Mouse (Mus musculus) mesoderm, embryonic 11.5 days (tissue): Measurements from ENCODE around the gene Pde4d.
A peak's percentile ranks its signal among the peaks of the same experiment; 100 is the strongest.

Source experiments
- DNase-seq: peaks from one replicate; pipeline ENCODE4 v3.0.0-alpha.2; 2012; ENCODE audit warnings: low read depth, low spot score

Gene Pde4d

DNA sequence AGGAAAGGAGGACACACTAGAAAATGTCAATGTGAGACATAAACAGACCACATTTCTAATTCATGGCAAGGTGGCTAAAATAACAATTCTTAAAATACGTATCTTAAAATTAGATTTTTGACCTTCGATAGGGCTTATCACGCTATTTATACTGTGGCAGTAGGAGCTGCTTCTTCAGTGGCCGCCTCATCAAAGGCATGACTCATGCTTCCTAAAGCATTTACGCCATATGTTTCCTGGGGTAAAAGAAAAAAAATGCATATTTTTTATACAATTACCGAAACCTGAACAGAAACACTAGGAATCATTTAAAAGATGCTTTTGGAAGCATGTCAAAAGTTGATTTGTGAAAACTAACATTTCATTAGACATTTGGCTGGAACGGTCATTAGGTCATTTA, 721.9 kb downstream of the Pde4d start:
- no peak for DNase-seq

- no peak for DNase-seq
Measured at GRCm38 (mm10) chr13:109175281-109175680, 725.5 kb downstream of the Pde4d start.

GRCm38 (mm10) chr13:109175852-109176621, 726.3 kb downstream of the Pde4d start:
- DNase-seq = no peak

DNA sequence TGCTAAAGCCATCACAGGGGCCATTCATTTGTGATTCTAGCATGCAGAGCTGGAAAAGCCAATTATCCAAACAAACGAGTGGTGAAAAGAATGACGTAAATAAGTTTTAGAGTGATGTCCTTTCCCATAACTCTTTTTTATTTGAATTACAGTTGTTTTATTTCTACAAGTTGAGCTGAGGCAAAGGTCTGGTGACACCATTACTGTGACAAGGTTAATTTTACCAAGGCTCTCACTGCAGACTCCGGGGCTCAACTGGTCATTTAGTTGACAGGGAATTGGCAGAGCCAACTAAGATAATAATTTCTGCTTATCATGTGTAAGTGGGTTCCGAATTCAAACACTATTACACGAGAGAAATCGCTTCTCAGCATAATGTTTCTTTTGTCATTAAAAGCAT, 731.6 kb downstream of the Pde4d start:
- peak; percentile 4 for DNase-seq

DNA sequence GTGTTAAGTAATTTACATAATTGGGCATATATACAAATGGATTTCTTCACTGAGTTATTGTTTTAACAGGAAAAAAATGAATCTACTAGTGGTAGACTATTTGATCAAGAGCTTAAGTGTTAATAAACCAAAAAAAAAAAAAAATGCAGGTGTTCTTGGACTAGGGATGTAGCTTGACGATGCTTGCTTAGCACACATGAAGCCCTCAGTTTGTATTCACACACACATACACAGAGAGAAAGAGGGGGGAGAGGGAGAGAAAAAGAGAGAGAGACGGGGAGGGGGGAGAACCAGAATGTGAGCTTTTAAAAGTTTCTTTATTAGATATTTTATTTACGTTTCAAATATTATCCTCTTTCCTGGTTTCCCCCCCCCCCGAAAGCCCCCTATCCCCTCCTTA, 740.9 kb downstream of the Pde4d start:
- DNase-seq = no peak

DNA sequence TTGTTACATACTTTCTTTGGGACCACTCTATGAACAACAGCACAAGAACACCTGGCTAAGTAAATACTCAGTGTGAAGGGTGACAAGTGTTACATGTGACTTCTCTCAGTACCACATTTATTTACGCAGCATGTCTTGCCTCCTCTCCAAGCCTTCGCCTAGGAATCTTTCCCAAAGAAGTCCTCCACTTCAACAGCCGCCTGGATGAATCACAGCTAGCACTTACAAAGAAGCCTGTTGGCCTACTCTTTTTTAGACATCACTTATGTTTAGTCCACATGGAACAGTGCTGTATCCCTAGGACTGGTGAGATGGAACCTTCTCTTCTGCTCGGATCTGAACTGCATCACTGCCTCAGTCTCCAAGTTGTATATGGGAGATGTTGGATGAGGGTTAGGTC, 741.4 kb downstream of the Pde4d start:
- no peak for DNase-seq

DNA sequence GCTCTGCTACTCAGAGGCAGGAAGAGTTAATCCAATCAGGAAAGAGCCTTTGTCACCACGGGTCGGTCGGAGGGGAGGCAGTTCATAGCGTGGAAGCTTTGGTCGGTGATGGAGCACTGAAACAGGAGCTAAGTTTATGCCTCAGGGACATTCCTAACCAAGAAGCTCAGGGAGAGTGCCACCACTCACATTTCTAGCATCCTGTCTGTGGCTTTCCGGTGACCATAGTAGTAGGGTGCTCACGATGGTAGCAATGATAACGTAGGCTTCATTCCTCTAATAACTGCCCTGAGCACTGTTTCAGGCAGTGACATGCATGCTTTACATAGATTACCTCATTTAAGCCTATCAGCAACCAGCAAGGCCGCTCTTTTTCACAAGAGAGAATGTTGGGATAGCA, 755.8 kb downstream of the Pde4d start:
- DNase-seq = no peak

GRCm38 (mm10) chr13:109208607-109209006, 758.9 kb downstream of the Pde4d start:
- DNase-seq = no peak

DNA sequence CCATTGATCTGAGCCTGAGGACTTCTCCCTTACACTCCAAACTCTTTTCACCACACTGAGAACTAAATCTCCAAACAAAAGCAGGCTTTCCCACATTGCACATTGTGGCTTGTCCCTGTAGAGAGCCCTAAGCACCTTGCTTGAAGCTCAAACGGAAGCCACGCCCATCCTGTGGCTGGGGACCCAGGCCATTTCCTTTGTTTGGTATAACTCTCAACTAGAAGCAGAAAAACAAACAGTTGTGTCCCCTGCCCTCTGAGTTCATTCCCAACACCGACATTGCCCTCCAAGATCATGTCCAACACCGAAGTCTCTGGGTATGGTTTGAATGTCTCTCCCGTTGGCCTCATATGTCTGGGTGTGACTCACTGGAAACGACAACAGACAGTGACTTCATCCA, 759.7 kb downstream of the Pde4d start:
- DNase-seq = no peak

DNA sequence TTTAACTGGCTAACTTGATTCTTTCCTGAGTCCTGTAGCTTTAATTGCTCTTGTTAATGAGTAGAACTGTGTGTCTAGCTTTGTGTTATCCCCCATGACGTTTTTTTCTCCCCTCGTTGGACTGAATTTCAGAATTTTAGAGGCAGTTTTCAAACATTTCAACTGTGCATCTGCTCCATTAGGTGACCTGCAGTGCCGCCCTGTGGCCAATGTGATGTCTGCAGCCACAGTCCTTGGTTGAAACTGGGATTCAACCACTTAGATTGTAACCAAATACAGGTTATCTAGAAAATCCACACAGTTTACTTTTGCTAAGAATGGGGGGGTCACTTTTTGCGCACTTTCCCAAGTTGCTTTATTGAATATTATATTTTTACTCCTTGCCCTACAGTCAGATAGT, 760.7 kb downstream of the Pde4d start:
- peak; percentile 68 for DNase-seq

DNA sequence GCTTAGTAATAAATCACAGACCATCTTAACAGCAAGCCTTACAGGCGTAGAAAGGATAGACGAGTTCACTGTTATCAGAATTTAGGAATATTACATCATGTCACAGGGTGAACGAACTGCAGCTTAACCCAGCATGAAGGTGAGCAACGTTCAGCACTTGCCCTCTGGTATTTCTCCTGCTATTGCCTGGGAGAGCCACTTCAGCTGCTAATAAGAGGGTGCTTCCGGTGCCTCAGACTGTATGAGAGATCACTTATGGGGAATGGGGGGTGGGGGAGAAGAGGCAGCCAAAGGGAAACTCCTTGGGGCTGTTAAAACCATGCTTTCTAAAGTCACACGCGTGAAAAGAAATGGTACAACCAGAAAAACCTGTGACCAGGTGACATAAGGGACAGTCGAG, 761.7 kb downstream of the Pde4d start:
- no peak for DNase-seq

GRCm38 (mm10) chr13:109211941-109212487, 762.3 kb downstream of the Pde4d start:
- no peak for DNase-seq

- DNase-seq = peak; percentile 49
Measured at GRCm38 (mm10) chr13:109212788-109213473, 763.2 kb downstream of the Pde4d start.

- no peak for DNase-seq
Measured at GRCm38 (mm10) chr13:109219019-109219725, 769.4 kb downstream of the Pde4d start.

DNA sequence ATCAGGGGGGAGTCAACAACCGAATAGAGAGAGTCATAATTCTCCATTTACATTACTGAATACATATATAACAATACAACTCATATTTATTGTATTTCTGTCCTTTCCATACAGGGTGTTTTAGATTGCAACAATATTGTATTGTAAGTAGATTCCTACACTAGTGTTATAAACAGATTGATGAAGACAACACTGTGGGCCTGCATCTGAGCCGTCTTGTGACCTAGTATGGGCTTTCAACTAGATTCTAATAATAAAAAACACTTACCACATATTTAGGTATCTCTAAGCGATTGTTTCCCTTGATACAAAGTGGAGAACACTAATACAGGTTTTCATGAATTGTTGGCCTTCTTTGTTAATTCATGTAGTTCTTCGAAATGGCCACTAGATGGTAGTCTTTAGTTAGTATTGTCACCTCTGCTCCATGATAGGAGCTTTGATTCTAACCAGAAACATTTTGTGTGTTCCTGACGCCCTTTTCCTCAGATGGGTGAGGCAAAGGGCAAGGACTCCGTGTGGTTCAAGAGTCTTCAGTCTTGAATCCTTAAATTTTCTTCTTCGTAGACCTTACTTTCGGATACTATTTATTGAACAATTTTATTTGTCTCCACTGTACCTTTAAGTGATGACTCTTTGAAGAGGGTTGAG, 779.3 kb downstream of the Pde4d start:
- DNase-seq = peak; percentile 61

GRCm38 (mm10) chr13:109229618-109230334, 780.0 kb downstream of the Pde4d start:
- DNase-seq = no peak

DNA sequence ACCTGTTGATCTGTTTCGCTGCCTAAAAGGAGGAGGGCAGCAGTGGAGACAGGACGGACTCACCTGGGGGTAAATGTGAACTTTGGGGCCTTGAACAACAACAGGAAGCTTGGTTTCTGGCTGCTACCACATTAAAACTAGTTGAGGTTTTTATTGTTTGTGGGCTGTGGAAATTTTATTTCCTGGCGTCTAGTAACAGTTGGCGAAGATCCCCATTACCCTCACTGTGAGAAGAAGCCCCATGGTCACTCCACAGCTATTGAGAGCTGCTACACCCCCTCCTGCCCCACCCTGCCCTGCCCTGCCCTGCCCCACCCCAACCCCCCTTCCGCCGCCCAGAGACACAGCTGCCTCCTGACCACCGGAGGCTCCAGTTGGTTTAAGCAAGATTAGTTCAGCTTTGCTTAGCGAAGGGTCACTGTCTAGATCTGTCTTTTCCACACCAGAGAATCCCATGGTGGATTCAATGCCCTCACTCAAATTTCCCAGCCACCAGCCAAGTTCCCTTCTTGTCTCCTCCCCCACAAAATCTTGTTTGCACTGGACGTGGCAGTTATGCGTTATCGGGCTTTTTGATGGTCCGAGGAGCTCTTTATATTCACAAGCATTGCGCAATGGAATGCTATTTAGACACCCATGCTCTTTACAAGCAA, 780.7 kb downstream of the Pde4d start:
- no peak for DNase-seq

- DNase-seq = no peak
Measured at GRCm38 (mm10) chr13:109231848-109232460, 782.2 kb downstream of the Pde4d start.

GRCm38 (mm10) chr13:109232531-109232930, 782.8 kb downstream of the Pde4d start:
- DNase-seq = no peak
